Mouse (Mus musculus): ENCODE data around the gene Cwc22. TPM values are rescaled to one million over a fixed set of nuclear protein-coding genes. Genes with fewer than 3 reads are reported as not detected.

Cwc22 gene
- total and polyA plus RNA-seq, 3 experiments, result 2.1 to 15.5 (median 10.7) TPM

DNA sequence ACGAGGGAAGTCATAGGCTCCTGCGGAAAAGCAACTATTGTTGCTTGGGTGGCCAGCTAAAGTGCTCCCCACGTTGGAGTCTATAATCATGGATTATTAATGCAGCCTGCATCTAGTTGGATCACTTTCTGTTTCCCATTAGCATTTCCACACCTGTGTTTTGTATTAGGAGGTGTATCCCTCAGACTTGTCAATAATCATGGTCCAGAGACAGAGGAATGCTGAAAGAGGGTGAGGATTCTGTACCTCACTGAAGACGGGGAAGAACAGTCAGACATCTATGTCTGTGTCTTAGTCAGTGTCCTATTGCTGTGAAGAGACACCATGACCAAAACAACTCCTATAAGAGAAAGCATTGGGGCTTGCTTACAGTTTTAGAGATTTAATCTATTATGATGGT is 63.2 kb downstream of the Cwc22 start:
- H3K27me3 ChIP-seq (ENCODE audit: control insufficient read depth, insufficient read depth, low read length), result no peaks in the 10 kb centered on the region
- H3K9ac ChIP-seq (ENCODE audit: low read depth, low read length), result no peak overlapping the region
- no peak for DNase-seq
- intact Hi-C loops (cut with DNase I), result no loop called here
- no peaks in the 10 kb centered on the region for H3K36me3 ChIP-seq (ENCODE audit: control insufficient read depth, insufficient read depth, low read length)
- no peaks in the 10 kb centered on the region for H3K79me2 ChIP-seq (replicated peaks; ENCODE audit: control insufficient read depth, insufficient read depth, low read length)
- WGBS, result 89% methylated on average over 4 of the region's 4 CpGs
- H3K4me1 ChIP-seq (ENCODE audit: control insufficient read depth, insufficient read depth, low read length), result no peaks in the 10 kb centered on the region
- no peak for TF ChIP-seq CTCF (IDR thresholded peaks at IDR 0.05)
- no peak for TF ChIP-seq POLR2A (IDR thresholded peaks at IDR 0.05; ENCODE audit: insufficient read depth, low read depth, low read length)
- no peak for TF ChIP-seq EP300 (IDR thresholded peaks at IDR 0.05; ENCODE audit: insufficient read depth, low read depth, low read length)
- no peak overlapping the region for H3K27ac ChIP-seq
- no peak overlapping the region for H3K4me3 ChIP-seq

DNA sequence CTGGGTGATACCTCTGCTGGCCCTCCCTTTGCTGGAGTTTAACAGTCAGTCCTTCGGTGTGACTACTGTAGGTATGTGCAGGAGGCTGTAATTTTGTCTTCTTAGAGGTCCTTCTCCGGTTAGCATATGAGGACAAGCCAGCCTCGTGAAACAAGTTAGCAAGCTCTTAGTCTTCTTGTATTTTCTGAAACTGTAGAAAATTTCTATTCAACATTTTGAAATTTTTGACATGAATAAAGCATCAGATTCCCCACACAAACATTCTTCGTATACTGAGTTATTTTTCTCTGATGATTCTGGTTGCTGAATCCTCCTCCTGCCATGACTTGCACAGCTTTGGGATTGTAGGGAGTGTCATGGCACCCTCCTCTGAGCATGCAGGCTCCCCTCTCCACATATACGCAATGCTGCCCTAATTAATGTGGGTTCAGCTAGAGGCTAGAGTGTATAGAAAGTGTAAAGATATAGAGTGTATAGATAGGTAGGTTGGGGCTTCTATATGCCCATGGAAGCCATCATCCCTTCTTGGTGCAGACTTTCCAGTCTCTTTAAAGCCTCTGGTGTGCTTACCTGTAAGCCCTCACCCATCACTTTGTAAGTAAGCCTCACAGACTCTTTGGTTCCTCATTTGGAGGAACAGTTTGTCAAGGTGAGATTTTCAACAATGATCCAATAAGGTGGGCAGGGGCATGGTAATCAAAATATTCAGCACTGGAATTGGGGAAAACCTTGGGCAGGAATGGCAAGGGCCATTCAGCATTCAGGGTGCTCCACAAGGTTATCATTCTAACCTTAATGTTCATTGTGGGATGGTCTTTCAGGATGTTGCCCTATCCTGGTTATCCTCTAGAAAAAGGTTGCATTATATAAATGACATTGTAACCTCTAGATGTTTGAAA is 64.6 kb downstream of the Cwc22 start:
- intact Hi-C loops (cut with DNase I), result no loop called here
- Histone ChIP-seq H3K4me3 (no peak overlapping the region), H3K4me1 (ENCODE audit: control insufficient read depth, insufficient read depth, low read length) (no peaks in the 10 kb centered on the region), H3K27me3 (ENCODE audit: control insufficient read depth, insufficient read depth, low read length) (no peaks in the 10 kb centered on the region), H3K79me2 (replicated peaks; ENCODE audit: control insufficient read depth, insufficient read depth, low read length) (no peaks in the 10 kb centered on the region), H3K36me3 (ENCODE audit: control insufficient read depth, insufficient read depth, low read length) (no peaks in the 10 kb centered on the region), H3K9ac (ENCODE audit: low read depth, low read length) (no peak overlapping the region), H3K27ac (no peak overlapping the region)
- no peak for TF ChIP-seq CTCF (IDR thresholded peaks at IDR 0.05)
- no peak for TF ChIP-seq POLR2A (IDR thresholded peaks at IDR 0.05; ENCODE audit: insufficient read depth, low read depth, low read length)
- 84% methylated on average over 5 of the region's 5 CpGs for WGBS
- DNase-seq, result no peak

DNA sequence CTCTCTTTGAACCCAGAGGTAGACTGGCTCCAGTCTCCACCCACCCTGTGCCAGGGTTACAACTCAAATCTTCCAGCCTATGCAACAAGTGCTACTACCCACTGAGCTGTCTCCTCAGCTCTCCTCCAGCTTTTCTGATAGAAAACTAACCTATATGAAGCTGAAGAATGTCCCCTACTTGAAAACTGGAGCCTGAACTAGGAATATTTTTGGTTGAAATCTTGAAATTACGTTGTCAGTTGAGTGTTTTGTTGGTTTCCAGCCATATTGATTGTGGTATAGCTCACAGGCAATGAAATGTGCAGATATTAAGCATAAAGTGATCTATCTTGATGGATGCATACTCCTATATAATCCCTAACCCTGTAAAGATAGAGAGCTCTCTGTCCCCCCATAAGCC is 65.8 kb downstream of the Cwc22 start:
- H3K9ac ChIP-seq (ENCODE audit: low read depth, low read length), result no peak overlapping the region
- H3K79me2 ChIP-seq (replicated peaks; ENCODE audit: control insufficient read depth, insufficient read depth, low read length), result no peaks in the 10 kb centered on the region
- no peaks in the 10 kb centered on the region for H3K4me1 ChIP-seq (ENCODE audit: control insufficient read depth, insufficient read depth, low read length)
- no peaks in the 10 kb centered on the region for H3K27me3 ChIP-seq (ENCODE audit: control insufficient read depth, insufficient read depth, low read length)
- H3K4me3 ChIP-seq, result no peak overlapping the region
- DNase-seq, result no peak
- 73% methylated on average over 1 of the region's 1 CpGs for WGBS
- no peak for TF ChIP-seq EP300 (IDR thresholded peaks at IDR 0.05; ENCODE audit: insufficient read depth, low read depth, low read length)
- no peak for TF ChIP-seq CTCF (IDR thresholded peaks at IDR 0.05)
- no peak for TF ChIP-seq POLR2A (IDR thresholded peaks at IDR 0.05; ENCODE audit: insufficient read depth, low read depth, low read length)
- intact Hi-C loops (cut with DNase I), result no loop called here
- H3K27ac ChIP-seq, result no peak overlapping the region
- no peaks in the 10 kb centered on the region for H3K36me3 ChIP-seq (ENCODE audit: control insufficient read depth, insufficient read depth, low read length)

DNA sequence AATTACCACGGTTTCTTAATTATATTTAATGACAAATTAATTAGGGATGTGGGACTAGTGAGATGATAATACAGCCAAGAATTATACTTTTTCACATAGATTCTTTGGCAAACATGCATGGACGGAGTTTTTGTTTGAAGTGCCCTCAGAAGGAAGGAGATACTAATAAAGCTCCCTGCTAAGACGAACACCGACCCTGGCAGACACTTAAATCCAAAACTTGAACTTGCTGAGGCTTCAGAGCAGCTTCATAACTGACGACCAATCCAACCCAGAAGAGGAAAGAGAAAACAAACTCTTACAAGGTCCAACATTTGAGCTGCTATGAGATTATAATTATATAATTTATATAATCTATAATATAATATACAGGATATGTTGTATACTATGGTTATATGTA is 66.4 kb downstream of the Cwc22 start:
- Histone ChIP-seq H3K4me3 (no peak overlapping the region), H3K9ac (ENCODE audit: low read depth, low read length) (no peak overlapping the region), H3K27ac (no peak overlapping the region), H3K79me2 (replicated peaks; ENCODE audit: control insufficient read depth, insufficient read depth, low read length) (no peaks in the 10 kb centered on the region), H3K27me3 (ENCODE audit: control insufficient read depth, insufficient read depth, low read length) (no peaks in the 10 kb centered on the region), H3K4me1 (ENCODE audit: control insufficient read depth, insufficient read depth, low read length) (no peaks in the 10 kb centered on the region), H3K36me3 (ENCODE audit: control insufficient read depth, insufficient read depth, low read length) (no peaks in the 10 kb centered on the region)
- intact Hi-C loops (cut with DNase I), result no loop called here
- no peak for DNase-seq
- 70% methylated on average over 5 of the region's 5 CpGs for WGBS
- TF ChIP-seq EP300 (IDR thresholded peaks at IDR 0.05; ENCODE audit: insufficient read depth, low read depth, low read length) (no peak), CTCF (IDR thresholded peaks at IDR 0.05) (no peak), POLR2A (IDR thresholded peaks at IDR 0.05; ENCODE audit: insufficient read depth, low read depth, low read length) (no peak)

DNA sequence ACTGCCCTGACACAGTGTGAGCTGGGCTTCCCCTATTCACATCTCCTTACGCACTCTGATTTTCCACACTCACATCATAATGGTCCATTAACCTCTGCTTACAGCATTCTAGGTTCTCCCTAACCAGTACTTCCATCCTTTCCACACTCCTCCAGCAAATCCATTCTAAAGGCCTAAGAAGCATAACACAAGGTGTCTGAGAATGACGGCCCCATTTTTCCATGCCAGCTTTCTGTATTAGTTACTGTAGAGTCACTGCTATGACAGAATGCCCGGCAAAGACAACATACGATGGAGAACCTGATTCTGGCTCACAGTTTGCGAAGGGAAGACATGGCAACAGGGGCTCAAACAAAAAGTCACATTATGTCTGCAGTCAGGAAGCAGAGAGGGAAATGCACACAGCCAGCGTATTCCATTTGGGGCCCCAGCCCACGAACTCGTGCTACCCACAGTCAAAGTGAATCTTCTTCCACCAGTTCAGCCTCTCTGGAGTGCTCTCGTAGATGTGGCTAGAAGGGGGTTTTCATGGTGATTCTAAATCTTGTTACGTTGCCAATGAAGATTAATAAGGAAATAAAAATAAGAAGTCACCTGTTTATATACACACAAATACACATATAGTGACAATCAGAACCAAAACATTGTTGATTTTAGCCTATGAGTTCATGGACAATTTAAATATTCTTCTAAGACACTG is 68.9 kb downstream of the Cwc22 start:
- DNase-seq, result no peak
- Histone ChIP-seq H3K4me3 (no peak overlapping the region), H3K27me3 (ENCODE audit: control insufficient read depth, insufficient read depth, low read length) (no peaks in the 10 kb centered on the region), H3K4me1 (ENCODE audit: control insufficient read depth, insufficient read depth, low read length) (no peaks in the 10 kb centered on the region), H3K27ac (no peak overlapping the region), H3K36me3 (ENCODE audit: control insufficient read depth, insufficient read depth, low read length) (no peaks in the 10 kb centered on the region), H3K79me2 (replicated peaks; ENCODE audit: control insufficient read depth, insufficient read depth, low read length) (no peaks in the 10 kb centered on the region), H3K9ac (ENCODE audit: low read depth, low read length) (no peak overlapping the region)
- intact Hi-C loops (cut with DNase I), result no loop called here
- 85% methylated on average over 10 of the region's 10 CpGs for WGBS
- TF ChIP-seq POLR2A (IDR thresholded peaks at IDR 0.05; ENCODE audit: insufficient read depth, low read depth, low read length), result no peak
- TF ChIP-seq CTCF (IDR thresholded peaks at IDR 0.05), result no peak
- TF ChIP-seq EP300 (IDR thresholded peaks at IDR 0.05; ENCODE audit: insufficient read depth, low read depth, low read length), result no peak

DNA sequence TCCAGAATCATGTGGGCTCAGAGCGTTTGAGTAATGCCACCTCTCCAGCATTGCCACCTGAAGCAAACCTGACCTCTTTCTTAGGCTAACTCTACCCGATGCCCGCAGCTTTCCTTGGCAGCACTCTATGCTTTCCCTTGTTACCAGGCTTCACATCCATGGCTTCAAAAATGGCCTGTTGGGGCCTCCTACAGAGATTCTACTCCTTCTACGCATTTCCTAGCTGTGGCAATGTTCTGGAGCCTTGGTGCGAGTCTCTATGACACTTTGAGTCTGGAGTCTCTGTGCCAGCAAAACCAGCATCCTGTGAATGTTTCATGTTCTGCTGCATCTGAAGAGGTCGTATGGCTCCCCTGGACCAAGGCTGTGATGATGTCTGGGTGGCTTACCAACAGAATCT is 69.8 kb downstream of the Cwc22 start:
- no peaks in the 10 kb centered on the region for H3K79me2 ChIP-seq (replicated peaks; ENCODE audit: control insufficient read depth, insufficient read depth, low read length)

More for the DNA sequence above, 69.8 kb downstream of the Cwc22 start:
- 86% methylated on average over 6 of the region's 6 CpGs for WGBS
- Histone ChIP-seq H3K27ac (no peak overlapping the region), H3K27me3 (ENCODE audit: control insufficient read depth, insufficient read depth, low read length) (no peaks in the 10 kb centered on the region), H3K4me3 (no peak overlapping the region), H3K36me3 (ENCODE audit: control insufficient read depth, insufficient read depth, low read length) (no peaks in the 10 kb centered on the region), H3K9ac (ENCODE audit: low read depth, low read length) (no peak overlapping the region), H3K4me1 (ENCODE audit: control insufficient read depth, insufficient read depth, low read length) (no peaks in the 10 kb centered on the region)
- no peak for DNase-seq
- TF ChIP-seq CTCF (IDR thresholded peaks at IDR 0.05) (no peak), POLR2A (IDR thresholded peaks at IDR 0.05; ENCODE audit: insufficient read depth, low read depth, low read length) (no peak), EP300 (IDR thresholded peaks at IDR 0.05; ENCODE audit: insufficient read depth, low read depth, low read length) (no peak)
- intact Hi-C loops (cut with DNase I), result no loop called here

Measured in heart, adult 2 months (tissue).